Mouse (Mus musculus) kidney, postnatal 36 days (tissue): ENCODE data around the gene Adgrd1.

Source experiments
- DNase-seq, 2 experiments: peaks; one replicate each; pipeline ENCODE4 v3.0.0; 2021 to 2022; ENCODE audit warnings: mixed read lengths in 2 of 2

Adgrd1 gene

DNA sequence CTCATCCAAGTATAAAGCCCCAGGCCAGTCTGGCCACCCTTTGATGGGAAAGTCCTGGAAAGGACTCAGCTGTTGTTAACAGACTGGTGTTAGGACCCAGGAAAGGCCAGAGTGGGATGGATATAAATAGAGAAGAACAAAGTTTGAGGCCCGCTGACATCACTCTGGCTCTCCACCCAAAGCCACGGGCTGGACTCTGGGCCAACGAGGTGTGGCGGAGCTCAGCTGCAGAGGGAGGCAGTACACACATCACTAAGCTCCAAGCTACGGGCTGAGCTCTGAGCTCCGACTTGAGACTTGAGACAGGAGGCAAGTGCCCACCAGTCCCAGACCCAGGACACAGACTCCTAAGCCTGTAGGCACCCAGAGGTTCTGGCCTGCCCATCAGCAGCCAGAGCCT is at the start of gene Adgrd1:
Adgrd1 (plus strand) TSS at position 240 of the 400 bp plus-strand sequence.
- peak; percentile 4 to 9 for DNase-seq

DNA sequence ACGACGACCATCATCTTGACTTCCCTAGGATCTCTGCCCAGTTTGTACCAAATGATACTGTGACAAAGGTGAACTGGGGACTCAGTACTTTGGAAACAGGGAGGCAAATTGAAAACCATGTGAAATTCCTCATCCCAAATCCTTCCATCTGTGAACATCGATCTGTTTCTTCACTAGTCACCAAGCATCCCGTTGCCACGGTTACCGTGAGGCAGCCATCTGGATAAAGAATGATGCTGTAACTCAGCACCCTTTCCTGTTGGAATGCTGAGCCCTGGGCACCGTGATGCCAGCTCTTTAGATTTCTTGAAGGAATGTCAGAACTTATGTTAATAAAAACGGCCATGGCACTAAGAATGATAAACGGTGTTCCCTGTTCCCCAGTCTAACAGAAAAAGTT is 47.2 kb upstream of the Adgrd1 start:
- no peak for DNase-seq

DNA sequence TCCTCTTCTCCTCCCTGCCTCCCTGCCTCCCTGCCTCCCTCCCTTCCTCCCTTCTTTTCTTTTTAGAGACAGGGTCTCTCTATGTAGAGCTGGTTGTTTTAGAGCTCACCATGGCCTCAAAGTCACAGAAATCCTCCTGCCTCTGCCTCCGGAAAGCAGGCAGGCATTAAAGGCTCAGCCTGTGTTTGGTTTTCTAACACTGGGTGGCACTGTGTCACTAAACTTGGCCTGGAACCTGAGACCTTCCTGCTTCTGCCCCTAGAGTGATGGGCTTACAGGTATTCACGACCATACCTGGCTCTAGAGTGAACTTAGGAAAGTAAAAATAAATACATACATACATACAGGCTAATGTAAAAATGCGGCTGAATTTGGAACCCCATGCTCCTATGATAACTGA is 44.6 kb upstream of the Adgrd1 start:
- DNase-seq, result no peak

DNA sequence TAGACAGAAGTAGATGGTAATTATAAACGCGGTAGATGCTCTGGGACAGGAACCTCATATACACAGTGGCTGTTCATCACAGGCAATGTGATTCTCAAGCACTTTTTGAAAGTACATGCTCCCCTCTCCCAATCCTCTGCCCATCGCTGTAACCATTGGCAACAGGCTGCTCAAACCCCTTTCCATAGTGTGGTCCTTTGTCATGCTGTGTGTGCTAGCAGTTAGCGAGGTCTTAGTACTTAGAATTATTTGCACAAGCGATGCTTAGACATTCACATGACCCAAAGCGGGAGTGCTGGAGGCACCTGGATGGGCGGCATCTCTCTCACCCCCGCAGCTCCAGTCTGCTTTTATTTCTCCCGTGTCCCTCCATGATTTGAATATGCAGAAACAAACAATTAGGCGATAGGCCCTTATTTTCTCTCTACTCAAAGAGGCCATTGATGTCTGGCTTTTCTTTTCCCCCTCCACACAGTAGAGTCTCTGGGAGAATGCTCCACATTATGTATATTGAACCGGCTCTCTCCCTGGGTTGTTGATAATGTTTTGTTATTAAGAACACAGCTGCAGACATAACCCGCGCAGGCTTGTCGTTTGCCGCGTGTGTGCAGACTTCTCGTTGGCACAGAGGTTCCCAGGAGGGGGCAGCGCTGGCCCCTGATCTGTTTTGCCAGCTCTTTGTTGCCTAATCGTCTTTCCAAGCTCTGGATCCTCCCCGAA is 43.8 kb upstream of the Adgrd1 start:
- DNase-seq, result no peak

DNA sequence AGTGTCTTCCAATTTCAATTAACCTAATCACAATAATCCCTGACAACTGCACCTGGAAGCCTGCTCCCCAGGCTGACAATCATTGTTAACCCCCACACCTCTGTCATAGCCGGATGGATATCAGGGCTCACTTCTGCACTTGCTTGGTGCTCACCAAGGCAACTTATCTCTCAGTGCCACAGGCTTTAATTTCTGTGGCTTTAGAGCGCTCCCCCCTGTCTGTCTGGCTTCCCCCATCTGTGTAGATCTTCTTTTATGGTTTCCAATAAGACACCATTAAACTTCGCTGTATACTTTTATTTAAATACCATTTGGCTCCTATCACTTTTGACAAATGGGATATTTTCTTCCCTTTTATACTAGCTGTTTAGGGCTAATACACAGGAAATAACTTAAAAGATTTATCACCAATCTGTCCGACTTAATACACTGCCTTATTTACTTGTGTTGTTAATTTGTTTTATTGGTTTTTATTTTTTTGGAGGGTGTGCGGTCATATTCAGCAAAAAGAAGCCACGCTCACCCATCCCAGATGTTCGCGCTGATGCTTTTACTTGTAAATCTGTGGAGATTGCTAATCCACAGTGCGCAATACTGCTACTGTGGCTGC is 41.8 kb upstream of the Adgrd1 start:
- no peak for DNase-seq

DNA sequence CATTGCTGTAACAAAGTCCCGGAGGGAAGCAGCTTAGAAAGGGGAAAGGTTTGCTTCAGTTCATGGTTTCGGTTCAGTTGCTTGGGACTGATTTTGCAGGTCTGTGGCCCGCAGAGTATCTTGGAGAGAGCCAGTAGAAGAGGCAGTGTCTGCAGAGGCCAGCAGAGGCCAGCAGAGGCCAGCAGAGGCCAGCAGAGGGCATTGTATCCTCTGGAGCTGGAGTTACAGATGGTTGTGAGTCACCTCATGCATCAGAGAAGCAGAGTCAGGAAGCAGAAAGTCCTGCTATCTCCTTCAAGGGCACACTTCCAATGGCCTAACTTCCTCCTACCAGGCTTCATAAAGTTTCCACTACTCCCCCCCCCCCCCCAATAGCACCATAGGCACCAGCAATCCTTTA is 37.4 kb upstream of the Adgrd1 start:
- no peak for DNase-seq

DNA sequence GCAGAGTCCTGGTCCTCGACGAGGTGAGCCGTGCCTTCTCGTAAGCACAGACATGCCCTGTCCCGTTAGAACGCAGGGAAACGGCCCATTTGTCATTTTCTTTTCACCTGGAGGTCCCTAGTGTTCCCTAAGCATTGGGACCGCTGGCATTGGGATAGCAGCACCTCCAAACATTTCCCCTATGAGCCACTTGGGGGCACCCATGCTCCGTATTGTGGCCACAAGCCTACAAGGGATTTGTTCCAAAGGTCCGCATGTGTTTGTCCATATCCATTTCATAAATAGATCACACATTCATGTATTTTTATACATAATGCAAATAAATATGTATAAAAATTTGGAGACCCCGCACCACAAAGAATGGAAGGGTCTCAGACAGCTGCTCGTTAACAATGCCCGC is 35.0 kb upstream of the Adgrd1 start:
- peak; percentile 65 to 82 for DNase-seq

DNA sequence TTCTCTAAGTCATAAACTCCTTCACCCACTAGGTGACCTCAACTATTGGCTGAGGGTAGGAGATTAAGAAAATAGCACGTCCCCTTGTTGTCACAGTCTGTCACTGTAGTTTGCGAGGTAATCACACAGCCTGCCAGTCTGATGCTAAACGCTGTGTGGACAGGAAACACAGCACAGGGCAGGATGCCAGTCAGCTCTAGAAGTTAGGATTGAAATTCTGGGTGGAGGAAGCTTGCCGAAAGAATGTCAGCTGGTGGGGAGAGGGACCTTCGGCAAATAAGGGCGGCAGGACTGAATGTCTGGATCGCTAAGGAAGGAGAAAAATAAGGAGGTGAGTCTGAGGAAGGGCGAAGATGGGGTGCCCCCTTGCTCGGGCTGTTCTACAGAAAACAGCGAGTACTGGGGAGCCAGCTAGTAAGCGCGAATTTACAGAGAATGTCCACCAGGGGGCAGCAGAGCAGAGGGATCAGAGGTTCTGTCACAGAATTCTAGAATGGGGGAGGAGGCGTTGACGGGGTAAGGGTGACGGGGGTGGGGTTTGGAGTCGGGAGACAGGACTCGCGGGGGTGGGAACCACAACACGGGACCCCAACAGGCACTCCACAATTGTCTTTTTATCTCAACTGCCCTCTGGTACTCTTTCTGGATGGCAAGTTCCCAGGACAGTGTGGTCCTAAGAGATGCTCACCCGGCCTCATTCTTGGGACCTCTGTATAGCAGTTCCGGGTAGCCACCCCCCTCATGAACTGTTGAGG is 33.3 kb upstream of the Adgrd1 start:
- peak; percentile 55 to 92 for DNase-seq

DNA sequence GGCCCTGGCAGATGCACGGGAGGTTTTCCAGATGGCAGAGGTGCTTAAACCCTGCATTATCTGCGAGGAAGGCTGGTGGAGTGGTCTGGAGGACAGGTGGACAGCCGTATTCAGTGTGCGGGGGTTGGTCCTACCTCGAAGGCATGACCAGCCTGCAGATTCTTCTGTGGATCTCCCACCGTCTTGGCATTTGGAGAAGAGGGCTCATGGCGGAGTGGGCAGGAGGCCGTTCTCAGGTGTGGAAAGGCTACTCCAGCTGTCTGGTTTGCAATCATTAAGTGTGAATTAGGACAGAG is 32.8 kb upstream of the Adgrd1 start:
- DNase-seq, result no peak

DNA sequence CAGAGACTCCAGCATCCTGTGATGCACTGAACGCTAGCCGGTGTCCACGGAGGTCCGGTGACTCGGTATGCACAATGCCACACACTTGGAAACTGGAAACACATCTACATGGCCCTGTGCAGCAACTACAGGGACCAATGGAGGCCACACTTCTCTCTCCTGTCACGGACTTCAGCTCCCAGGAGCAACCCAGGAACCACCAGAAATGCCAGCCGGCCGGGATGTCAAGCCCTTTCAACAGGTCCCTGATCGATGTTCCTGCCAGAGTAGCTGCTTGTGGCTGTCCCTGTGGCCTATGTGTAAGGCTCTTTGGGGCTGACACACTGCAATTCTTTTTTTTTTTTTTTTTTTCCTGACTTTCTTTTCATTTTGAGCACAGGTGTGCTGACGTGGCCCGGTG is 32.4 kb upstream of the Adgrd1 start:
- DNase-seq, result no peak

DNA sequence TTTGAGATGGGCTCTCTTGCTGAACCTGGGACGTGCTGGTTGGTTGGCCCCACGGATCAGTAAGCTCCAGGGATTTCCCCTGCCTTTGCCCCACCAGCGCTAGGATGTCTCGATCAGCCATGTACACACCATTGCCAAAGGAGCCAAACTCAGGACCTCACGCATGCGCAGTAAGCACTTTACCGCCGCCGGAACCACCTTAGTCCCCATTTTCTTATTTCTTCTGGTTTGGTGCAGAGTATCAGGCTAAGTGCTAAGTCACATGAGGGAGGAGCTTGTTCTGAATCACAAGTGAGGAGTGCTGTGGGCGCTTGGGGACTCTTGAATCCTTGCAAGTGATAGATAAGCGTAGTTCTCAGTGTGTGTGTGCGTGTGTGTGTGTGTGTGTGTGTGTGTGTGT is 31.2 kb upstream of the Adgrd1 start:
- DNase-seq, result no peak

DNA sequence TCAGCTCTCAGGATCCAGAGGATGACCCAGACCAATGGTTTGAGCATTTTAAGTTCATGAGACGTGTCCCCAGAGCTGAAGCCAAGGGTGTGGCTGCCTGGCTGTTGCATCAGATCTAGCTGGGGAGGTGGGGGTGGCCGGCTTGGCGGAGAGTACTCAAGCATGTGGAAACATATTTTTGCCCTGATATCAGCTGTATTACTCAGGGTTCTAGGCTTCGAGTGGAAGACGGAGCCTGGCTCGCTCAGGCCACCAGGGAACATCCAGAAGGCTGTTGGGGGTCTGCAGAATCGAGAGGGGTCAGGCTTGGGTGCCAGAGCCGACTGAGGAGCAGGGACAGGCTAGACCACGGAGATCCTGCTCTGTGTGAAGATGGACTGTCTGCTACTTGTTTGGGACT is 30.6 kb upstream of the Adgrd1 start:
- DNase-seq, result peak in 1 of 2 experiments; percentile 6

DNA sequence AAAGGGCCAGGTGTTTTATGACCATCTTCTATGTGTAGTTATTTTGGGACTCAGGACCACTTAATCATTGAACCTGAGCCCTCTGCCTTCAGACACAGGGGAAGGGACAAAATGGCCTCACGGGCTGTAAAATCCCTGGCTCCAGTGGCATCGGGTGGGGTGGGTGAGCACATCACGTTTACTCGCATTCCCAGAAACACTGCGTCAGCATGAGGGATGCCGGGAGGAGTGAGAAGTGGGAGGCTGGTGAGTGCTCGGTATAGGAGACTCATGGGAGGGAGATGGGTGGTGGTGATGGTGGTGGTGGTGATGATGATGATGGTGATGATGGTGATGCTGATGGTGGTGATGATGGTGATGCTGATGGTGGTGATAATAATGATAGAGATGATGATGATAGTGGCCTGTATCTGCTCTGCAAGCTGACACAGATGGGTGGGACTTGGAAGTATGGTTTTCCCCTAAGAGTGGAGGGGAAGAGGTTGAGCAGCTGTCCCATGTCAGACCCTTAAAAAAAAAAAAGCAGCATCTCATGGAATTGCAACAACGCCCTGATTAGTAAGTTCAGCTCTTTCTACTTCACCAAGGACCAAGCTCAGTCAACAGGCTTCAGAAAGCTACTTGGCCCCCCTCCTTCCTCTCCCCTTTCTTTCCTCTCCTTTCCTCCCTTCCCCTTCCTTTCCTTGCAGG is 29.9 kb upstream of the Adgrd1 start:
- no peak for DNase-seq

DNA sequence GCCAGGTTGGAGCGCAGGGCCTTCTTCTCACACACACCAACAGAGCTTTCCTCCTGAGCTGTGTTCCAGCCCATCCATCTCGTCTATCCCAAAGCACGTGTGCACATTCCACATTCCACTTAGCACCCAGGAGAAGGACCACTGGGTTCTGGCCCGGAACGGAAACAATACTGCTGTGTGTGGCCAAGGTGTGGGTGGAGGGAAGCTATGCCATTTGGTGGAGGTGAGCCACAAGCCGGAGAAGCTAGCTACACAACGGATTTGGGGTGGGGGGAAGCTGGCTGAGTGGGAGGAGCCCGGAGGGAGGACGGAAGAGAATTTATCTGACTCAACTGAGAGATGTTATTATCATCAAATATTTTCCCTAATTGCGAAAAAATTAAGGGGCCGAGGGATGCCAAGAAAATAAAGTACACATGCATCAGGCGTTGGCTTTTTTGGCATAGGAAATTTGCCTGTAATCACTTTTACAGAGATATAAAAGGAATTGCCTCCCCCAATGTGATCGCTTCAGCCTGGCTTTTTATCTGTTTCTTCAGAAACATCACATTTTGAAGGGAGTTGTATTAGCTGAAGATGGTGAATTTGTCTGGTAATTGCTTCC is 29.2 kb upstream of the Adgrd1 start:
- no peak for DNase-seq

DNA sequence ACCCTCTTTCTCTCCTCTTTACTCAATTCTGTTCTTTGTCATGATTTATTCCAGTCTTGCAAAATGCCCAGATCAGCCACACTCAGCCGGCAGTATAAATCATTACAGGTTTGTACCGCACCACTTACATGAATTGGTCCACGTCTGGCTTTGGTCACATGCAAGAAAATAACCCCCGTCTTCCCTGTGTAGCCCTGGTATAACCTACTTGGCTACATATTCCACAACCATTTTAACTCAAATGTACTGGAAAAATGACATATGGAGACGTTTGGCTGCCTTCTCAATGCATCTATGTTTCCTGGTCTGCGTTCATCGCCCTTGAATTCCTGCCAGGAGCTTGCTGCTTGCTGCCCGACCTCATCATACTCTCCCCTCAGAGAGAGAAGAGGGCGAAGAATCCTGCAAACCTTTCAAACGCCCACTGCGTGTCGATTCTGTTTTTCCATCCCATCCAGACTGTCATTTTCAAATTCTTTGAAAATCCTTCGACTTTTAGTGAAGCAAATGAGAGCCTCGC is 24.7 kb upstream of the Adgrd1 start:
- no peak for DNase-seq

DNA sequence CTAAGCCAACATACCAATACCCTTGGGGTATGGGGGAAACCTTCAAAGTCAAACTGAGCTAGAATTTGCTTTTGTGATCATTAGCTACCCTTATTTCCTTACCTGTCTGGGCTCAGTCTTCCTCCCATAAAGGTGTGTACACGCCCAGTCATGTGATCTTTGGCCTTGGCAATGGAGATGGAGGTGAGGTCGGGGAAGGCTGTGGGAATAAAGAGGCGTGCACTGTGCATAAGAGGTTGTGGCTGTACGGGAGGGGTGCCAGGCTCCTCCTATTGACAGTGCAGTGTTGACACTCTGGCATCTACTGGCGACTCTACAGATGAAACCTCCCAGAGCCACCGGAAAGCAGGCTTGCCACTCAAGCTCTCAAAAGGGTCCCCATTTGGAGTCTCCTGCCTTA is 23.1 kb upstream of the Adgrd1 start:
- no peak for DNase-seq

DNA sequence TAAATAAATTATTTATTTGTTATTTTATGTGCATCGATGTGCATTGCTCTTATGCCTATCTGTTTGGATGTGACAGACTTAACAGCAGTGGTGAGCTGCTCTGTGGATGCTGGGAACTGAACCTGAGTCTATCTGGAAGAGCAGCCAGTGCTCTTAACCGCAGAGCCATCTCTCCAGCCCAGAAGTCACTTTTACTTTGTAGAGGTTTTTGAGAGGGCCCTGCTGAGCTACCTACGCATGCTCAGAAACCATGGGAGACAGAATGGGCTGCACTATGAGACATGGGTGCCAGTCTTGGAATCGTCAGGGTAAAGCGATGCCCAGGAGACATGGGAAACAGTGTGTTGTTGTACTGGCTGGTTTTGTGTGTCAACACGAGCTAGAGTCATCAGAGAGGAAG is 20.5 kb upstream of the Adgrd1 start:
- DNase-seq, result no peak

DNA sequence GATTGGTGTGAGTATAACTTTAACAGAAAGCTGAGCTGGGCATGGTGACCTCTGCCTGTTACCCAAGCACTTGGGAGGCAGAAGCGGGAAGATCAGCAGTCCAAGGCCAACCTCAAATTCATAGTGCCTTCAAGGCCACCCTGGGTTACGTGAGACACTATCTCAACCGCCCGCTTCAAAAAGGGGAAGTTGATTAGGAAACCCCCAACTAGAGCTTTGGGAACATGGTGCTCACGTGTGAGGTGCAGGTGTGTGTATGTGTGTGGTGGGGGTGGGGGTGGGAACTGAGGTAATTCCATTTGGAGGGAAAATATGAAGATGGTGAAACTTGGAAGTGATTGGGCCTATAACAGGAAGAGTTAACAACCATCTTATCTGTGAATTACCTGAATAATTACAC is 19.3 kb upstream of the Adgrd1 start:
- no peak for DNase-seq

DNA sequence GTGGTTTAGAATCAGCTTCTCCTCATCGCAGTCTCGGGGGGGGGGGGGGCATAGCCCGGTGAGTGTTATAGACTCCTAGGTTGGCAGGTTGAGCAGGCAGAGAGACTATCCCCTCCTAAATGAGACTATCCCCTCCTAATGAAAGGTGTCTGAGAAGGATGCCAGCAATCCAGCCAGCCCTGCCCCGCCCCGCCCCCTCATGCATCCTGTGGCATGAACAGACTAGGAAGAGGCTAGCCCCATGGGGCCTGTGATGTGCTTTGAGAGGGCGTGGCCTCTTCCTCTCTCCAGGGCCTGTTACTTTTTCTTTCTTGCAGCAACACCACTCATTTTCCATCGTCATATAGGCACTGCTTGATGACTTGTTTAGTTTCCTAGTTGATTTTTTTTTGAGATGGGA is 15.0 kb upstream of the Adgrd1 start:
- no peak for DNase-seq

DNA sequence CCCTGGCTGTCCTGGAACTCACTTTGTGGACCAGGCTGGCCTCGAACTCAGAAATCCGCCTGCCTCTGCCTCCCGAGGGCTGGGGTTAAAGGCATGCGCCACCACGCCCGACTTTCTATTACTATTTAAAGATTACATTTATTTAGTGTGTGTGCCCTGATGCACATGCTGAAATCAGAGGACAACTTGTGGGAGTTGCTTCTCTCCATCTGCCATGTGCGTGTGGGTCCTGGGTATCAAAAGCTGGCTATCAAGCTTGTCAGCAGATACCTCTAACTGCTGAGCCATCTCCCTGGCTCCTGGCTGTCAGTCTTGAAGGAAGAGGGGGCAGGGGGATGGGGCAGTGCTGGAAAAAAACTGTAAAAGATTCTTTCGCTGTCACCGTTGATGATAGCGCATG is 11.4 kb upstream of the Adgrd1 start:
- no peak for DNase-seq

DNA sequence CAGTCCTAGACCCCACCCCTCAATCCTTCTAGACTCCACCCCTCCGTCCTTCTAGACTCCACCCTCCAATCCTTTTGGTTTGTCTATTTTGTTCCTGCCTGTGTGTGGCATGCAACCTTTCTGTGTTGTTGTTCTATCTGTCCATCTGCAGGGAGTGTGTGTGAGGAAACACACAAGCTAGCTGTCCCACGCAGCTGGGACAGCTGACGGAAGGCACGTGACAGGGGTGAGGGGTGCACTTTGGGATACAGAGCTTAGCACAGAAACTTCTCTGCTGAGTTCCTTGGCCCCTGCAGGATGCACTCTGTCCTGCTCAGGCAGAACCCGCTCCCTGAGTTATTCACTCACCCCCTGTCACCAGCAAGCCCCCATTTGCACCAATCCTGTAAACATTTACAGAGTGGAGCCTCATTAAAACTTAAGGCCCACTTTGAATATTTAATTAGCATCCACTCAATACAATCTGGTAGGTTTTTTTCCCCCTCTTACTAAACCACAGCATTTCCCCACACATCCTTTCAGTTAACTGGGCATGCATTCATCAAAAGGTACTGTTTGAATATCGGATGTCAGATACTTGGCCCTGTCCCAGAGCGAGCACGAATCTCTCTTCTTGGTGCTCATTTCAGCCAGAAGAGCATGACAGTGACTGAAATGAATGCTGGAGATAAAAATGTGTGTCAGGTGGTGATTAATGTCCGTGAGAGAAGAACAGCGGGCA is 4.0 kb upstream of the Adgrd1 start:
- DNase-seq, result no peak

DNA sequence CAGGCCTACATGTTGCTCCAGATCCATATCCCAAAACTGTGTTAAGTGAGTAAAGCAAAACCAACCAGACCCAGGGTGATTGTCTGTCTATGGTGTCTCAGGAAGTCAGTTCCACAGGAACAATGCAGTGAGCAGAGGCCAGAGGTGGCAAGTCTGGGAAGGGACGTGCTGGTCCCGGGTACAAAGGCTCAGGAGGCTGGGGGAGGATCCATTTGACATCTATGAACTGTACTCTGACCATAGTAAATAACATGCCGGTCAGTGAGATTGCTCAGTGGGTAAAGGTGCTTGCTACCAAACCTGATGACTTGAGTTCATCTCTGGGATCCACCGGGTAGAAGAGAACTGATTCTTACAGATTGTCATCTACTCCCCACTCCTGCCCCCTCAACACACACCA is 3.4 kb upstream of the Adgrd1 start:
- DNase-seq, result peak in 1 of 2 experiments; percentile 6
